Comparison of ENCODE assay signal across 16 mouse cellular contexts in the genomic region with DNA sequence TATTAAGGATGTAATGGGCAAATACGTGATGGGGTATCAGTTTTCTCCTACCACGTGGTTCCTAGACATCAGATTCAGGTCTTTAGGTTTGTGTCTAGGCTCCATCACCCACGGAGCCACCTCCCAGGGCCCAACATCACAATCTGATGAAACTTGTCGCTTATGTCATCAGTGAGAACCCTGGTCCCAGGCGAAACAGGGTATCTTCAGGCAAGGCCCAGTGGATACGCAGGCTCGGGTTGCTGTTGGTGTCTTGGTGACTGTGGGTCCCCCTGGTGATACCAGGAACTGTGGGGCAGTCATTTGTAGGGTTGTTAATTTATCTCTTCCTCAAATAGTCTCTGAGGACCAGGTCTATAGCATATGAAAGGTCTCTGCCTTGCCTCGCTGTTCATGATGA. TPM values are rescaled to one million over a fixed set of nuclear protein-coding genes. Genes with fewer than 3 reads are reported as not detected.
A peak's percentile ranks its signal among the peaks of the same experiment; 100 is the strongest.
DNase-seq lines count a peak whose midpoint lies in the region; ATAC-seq and TF ChIP-seq lines count a peak whose summit lies in the region.
"Had no signal": no experiment of that assay in that cellular context is flagged by ENCODE, and none has a peak within 500 bp of the region (broad histone marks: within the 10 kb centered on the region; RNA-seq: fewer than 3 reads in every experiment).

No protein-coding gene starts in this region.

- no peak for DNase-seq in gastrocnemius, adult 2 months
- no peak for DNase-seq in gastrocnemius, postnatal 10 days
- no peak for DNase-seq in liver, embryonic 13.5 days
- no peak for DNase-seq in liver
- DNase-seq in MN1 (ENCODE audit: low spot score) = no peak
- no peak for DNase-seq in T-cell, adult 2 months (ENCODE audit: low spot score)
- DNase-seq: cerebellum, adult 8-10 months; kidney, adult 18-20 months had no signal

- H3K36me3 ChIP-seq in liver, embryonic 13.5 days = no peaks in the 10 kb centered on the region
- 0 out of 2 replicates have a peak, but pooled peaks cover 3% of the 10 kb centered on the region for H3K36me3 ChIP-seq in embryonic facial prominence, embryonic 13.5 days
- H3K36me3 ChIP-seq in limb, embryonic 12.5 days = no peaks in the 10 kb centered on the region

- H3K9ac ChIP-seq in liver, embryonic 13.5 days = no peak overlapping the region
- H3K9ac ChIP-seq in embryonic facial prominence, embryonic 13.5 days = 0 out of 2 replicates have a peak overlapping the region, but pooled peaks have one; percentile 44
- no peak overlapping the region for H3K9ac ChIP-seq in limb, embryonic 12.5 days (replicated peaks)

- H3K4me1 ChIP-seq in liver, embryonic 13.5 days (replicated peaks) = peaks cover 81% of the 10 kb centered on the region
- peaks cover 87% of the 10 kb centered on the region for H3K4me1 ChIP-seq in embryonic facial prominence, embryonic 13.5 days
- H3K4me1 ChIP-seq in limb, embryonic 12.5 days (replicated peaks) = peaks cover 75% of the 10 kb centered on the region

- peaks cover 24% of the 10 kb centered on the region for H3K27me3 ChIP-seq in liver, embryonic 13.5 days
- H3K27me3 ChIP-seq in embryonic facial prominence, embryonic 13.5 days = no peaks in the 10 kb centered on the region
- H3K27me3 ChIP-seq in limb, embryonic 12.5 days = no peaks in the 10 kb centered on the region

- 0 out of 2 replicates have a peak overlapping the region, but pooled peaks have one; percentile 13 for H3K4me2 ChIP-seq in liver, embryonic 13.5 days
- peak overlapping the region; percentile 28 for H3K4me2 ChIP-seq in embryonic facial prominence, embryonic 13.5 days
- H3K4me2 ChIP-seq in limb, embryonic 12.5 days = peak overlapping the region; percentile 10; the same call in 1 of the 2 replicates

- no peak for TF ChIP-seq CTCF in gastrocnemius, adult 2 months (IDR thresholded peaks at IDR 0.05)

- H3K4me3 ChIP-seq in gastrocnemius, adult 2 months = peak overlapping the region; percentile 90
- H3K4me3 ChIP-seq in liver, embryonic 13.5 days (replicated peaks) = no peak overlapping the region
- no peak overlapping the region for H3K4me3 ChIP-seq in embryonic facial prominence, embryonic 13.5 days
- H3K4me3 ChIP-seq in limb, embryonic 12.5 days (replicated peaks) = no peak overlapping the region

- peak overlapping the region; percentile 96 for H3K27ac ChIP-seq in gastrocnemius, adult 2 months
- H3K27ac ChIP-seq in liver, embryonic 13.5 days = no peak overlapping the region
- H3K27ac ChIP-seq in embryonic facial prominence, embryonic 13.5 days = peak overlapping the region; percentile 74
- H3K27ac ChIP-seq in limb, embryonic 12.5 days = peak overlapping the region; percentile 68; the same call in 1 of the 2 replicates

- H3K9me3 ChIP-seq in liver, embryonic 13.5 days (replicated peaks) = no peaks in the 10 kb centered on the region
- no peaks in the 10 kb centered on the region for H3K9me3 ChIP-seq in embryonic facial prominence, embryonic 13.5 days
- no peaks in the 10 kb centered on the region for H3K9me3 ChIP-seq in limb, embryonic 12.5 days

- intact Hi-C loops in gastrocnemius, adult 2 months (cut with DNase I) = no loop called here

- no peak for ATAC-seq in liver, embryonic 13.5 days (ENCODE audit: low read depth)
- no peak for ATAC-seq in embryonic facial prominence, embryonic 13.5 days (ENCODE audit: insufficient number of reproducible peaks, insufficient read depth, low FRiP score, low TSS enrichment, low read depth)
- no peak for ATAC-seq in limb, embryonic 12.5 days (ENCODE audit: insufficient number of reproducible peaks, insufficient read depth, low FRiP score, low TSS enrichment, low read depth)

- 68% methylated on average over 8 of the region's 8 CpGs for WGBS in liver, embryonic 13.5 days (ENCODE audit: insufficient replicate concordance)
- WGBS in embryonic facial prominence, embryonic 13.5 days = 82% methylated on average over 8 of the region's 8 CpGs
- WGBS in limb, embryonic 12.5 days = 87% methylated on average over 8 of the region's 8 CpGs

RNA-seq across cellular contexts. Expression of a gene that starts 4.7 kb away (rescaled TPM):
- 10 to 100 TPM; 55.2 to 77.5 TPM for total RNA-seq in gastrocnemius, adult 2 months (2021)
- total RNA-seq in gastrocnemius, postnatal 10 days (2021) = 100 to 1,000 TPM; 256 to 295 TPM
- 2.6 and 3.2 TPM in 2 replicates for polyA plus RNA-seq in liver, embryonic 13.5 days (2015; fragmentation: Nextera tagmentation; extraction: Ambion mirVana)
- 28.2 and 30.0 TPM in 2 replicates for polyA plus RNA-seq in embryonic facial prominence, embryonic 13.5 days (2015; fragmentation: Nextera tagmentation; extraction: Ambion mirVana)
- polyA plus RNA-seq in limb, embryonic 12.5 days (2016; fragmentation: Nextera tagmentation; extraction: Ambion mirVana) = 14.3 and 18.8 TPM in 2 replicates
- total RNA-seq: monocyte, adult 5-6 weeks had no signal

RNA-seq across cellular contexts. Expression of a gene that starts 20.2 kb away (rescaled TPM):
- total RNA-seq in gastrocnemius, adult 2 months (2021) = not detected
- total RNA-seq in gastrocnemius, postnatal 10 days (2021) = not detected
- not detected in 2 replicates for polyA plus RNA-seq in liver, embryonic 13.5 days (2015; fragmentation: Nextera tagmentation; extraction: Ambion mirVana)
- not detected in 2 replicates for polyA plus RNA-seq in embryonic facial prominence, embryonic 13.5 days (2015; fragmentation: Nextera tagmentation; extraction: Ambion mirVana)
- polyA plus RNA-seq in limb, embryonic 12.5 days (2016; fragmentation: Nextera tagmentation; extraction: Ambion mirVana) = not detected in 2 replicates
- total RNA-seq: ES-E14; granulocyte monocyte progenitor cell, adult 5-6 weeks; layer of hippocampus, postnatal 10 days; left cerebral cortex, postnatal 36 days; monocyte, adult 5-6 weeks had no signal
- polyA plus RNA-seq: thymus, postnatal 0 days had no signal

RNA-seq across cellular contexts. Expression of a gene that starts 42.9 kb away (rescaled TPM):
- not detected for total RNA-seq in gastrocnemius, adult 2 months (2021)
- not detected for total RNA-seq in gastrocnemius, postnatal 10 days (2021)
- polyA plus RNA-seq in liver, embryonic 13.5 days (2015; fragmentation: Nextera tagmentation; extraction: Ambion mirVana) = 0.17 TPM in 1 of 2 replicates, not detected in the other
- polyA plus RNA-seq in embryonic facial prominence, embryonic 13.5 days (2015; fragmentation: Nextera tagmentation; extraction: Ambion mirVana) = 0.29 TPM in 1 of 2 replicates, not detected in the other
- polyA plus RNA-seq in limb, embryonic 12.5 days (2016; fragmentation: Nextera tagmentation; extraction: Ambion mirVana) = not detected in 2 replicates
- total RNA-seq: ES-E14; granulocyte monocyte progenitor cell, adult 5-6 weeks; layer of hippocampus, postnatal 10 days; left cerebral cortex, postnatal 36 days; monocyte, adult 5-6 weeks had no signal
- polyA plus RNA-seq: thymus, postnatal 0 days had no signal
